Mouse (Mus musculus) macrophage (primary cell): ENCODE results near the gene Sema5b. TPM values are rescaled to one million over a fixed set of nuclear protein-coding genes. Genes with fewer than 3 reads are reported as not detected.

Source experiments
- H3K27ac ChIP-seq: fragments of 350-480 bp; formaldehyde crosslinking; 2 replicates; pipeline ENCODE4 v1.9.0; 2021
- H3K36me3 ChIP-seq: fragments of 350-480 bp; formaldehyde crosslinking; 2 replicates; pipeline ENCODE4 v1.9.0; 2021; ENCODE audit errors: inconsistent target
- H3K4me3 ChIP-seq: fragments of 350-480 bp; formaldehyde crosslinking; 2 replicates; pipeline ENCODE4 v1.9.0; 2021; ENCODE audit errors: inconsistent target
- H3K79me2 ChIP-seq: fragments of 350-480 bp; formaldehyde crosslinking; 2 replicates; pipeline ENCODE4 v1.9.0; 2021; ENCODE audit errors: inconsistent target
- WGBS: methylation state at CpG from one replicate; pipeline ENCODE4 v1.1.7; 2026; ENCODE audit warnings: inconsistent platforms; ENCODE audit not compliant: missing documents; 5-methylcytosine and 5-hydroxymethylcytosine counted together
- polyA plus RNA-seq: library from polyadenylated mRNA; stranded (reverse); fragments of 250-400 nt; gene quantifications from 3 replicates; pipeline ENCODE4 v1.2.4, GENCODE M21; 2018; ENCODE audit warnings: inconsistent platforms
- total RNA-seq, 78 experiments: library from RNA; depleted of rRNA; stranded (reverse); fragments of 250-400 nt; gene quantifications; 1 replicate in 9 of 78; 2 replicates in 24 of 78; 3 replicates in 43 of 78; 4 replicates in 2 of 78; pipeline ENCODE4 v1.2.4; 2018; ENCODE audit warnings: inconsistent platforms in 56 of 78

The Sema5b gene
- not detected for total RNA-seq (2018; cell fraction: chromatin; rRNA removed)
- not detected for total RNA-seq (2018; cell fraction: cytosol; rRNA removed)
- not detected for total RNA-seq (2018; cell fraction: nucleus; rRNA removed)
- polyA plus RNA-seq: not detected in 3 replicates

GRCm38 (mm10) chr16:35541117-35541641 lies at the start of gene Sema5b:
Gene Sema5b, plus strand, starts transcription at chr16:35541145.
- Histone ChIP-seq H3K27ac (no peak within 1 kb of the TSS), H3K36me3 (no peaks in the 10 kb centered on the region), H3K4me3 (no peak within 1 kb of the TSS), H3K79me2 (no peaks in the 10 kb centered on the region)
- under 1% methylated on average over 49 of the region's 54 CpGs for WGBS

GRCm38 (mm10) chr16:35500342-35500741 lies 40.6 kb upstream of the Sema5b start:
- H3K27ac ChIP-seq: no peak overlapping the region
- no peaks in the 10 kb centered on the region for H3K36me3 ChIP-seq
- 100% methylated on average over 1 of the region's 3 CpGs for WGBS
- H3K4me3 ChIP-seq: no peak overlapping the region
- no peaks in the 10 kb centered on the region for H3K79me2 ChIP-seq

GRCm38 (mm10) chr16:35501106-35501760 lies 39.7 kb upstream of the Sema5b start:
- Histone ChIP-seq H3K27ac (no peak overlapping the region), H3K36me3 (no peaks in the 10 kb centered on the region), H3K79me2 (no peaks in the 10 kb centered on the region), H3K4me3 (no peak overlapping the region)
- 90% methylated on average over 4 of the region's 4 CpGs for WGBS

- Histone ChIP-seq H3K79me2 (no peaks in the 10 kb centered on the region), H3K4me3 (no peak overlapping the region), H3K27ac (no peak overlapping the region), H3K36me3 (no peaks in the 10 kb centered on the region)
- WGBS: 89% methylated on average over 11 of the region's 11 CpGs
Measured at GRCm38 (mm10) chr16:35502456-35502855, 38.5 kb upstream of the Sema5b start.

- no peaks in the 10 kb centered on the region for H3K36me3 ChIP-seq
- H3K79me2 ChIP-seq: no peaks in the 10 kb centered on the region
- 91% methylated on average over 8 of the region's 8 CpGs for WGBS
- H3K4me3 ChIP-seq: no peak overlapping the region
- no peak overlapping the region for H3K27ac ChIP-seq
Measured at GRCm38 (mm10) chr16:35504266-35504665, 36.7 kb upstream of the Sema5b start.

GRCm38 (mm10) chr16:35505786-35506185 lies 35.2 kb upstream of the Sema5b start:
- Histone ChIP-seq H3K27ac (no peak overlapping the region), H3K79me2 (no peaks in the 10 kb centered on the region), H3K4me3 (no peak overlapping the region), H3K36me3 (no peaks in the 10 kb centered on the region)
- WGBS: 92% methylated on average over 4 of the region's 4 CpGs

GRCm38 (mm10) chr16:35508581-35508980 lies 32.4 kb upstream of the Sema5b start:
- H3K27ac ChIP-seq: no peak overlapping the region
- H3K4me3 ChIP-seq: no peak overlapping the region
- no peaks in the 10 kb centered on the region for H3K36me3 ChIP-seq
- 91% methylated on average over 6 of the region's 6 CpGs for WGBS
- H3K79me2 ChIP-seq: no peaks in the 10 kb centered on the region

GRCm38 (mm10) chr16:35509331-35510070 lies 31.4 kb upstream of the Sema5b start:
- Histone ChIP-seq H3K79me2 (no peaks in the 10 kb centered on the region), H3K27ac (no peak overlapping the region), H3K4me3 (no peak overlapping the region), H3K36me3 (no peaks in the 10 kb centered on the region)
- WGBS: 62% methylated on average over 11 of the region's 11 CpGs

GRCm38 (mm10) chr16:35515977-35516612 lies 24.9 kb upstream of the Sema5b start:
- Histone ChIP-seq H3K27ac (no peak overlapping the region), H3K36me3 (no peaks in the 10 kb centered on the region), H3K4me3 (no peak overlapping the region), H3K79me2 (no peaks in the 10 kb centered on the region)
- WGBS: 51% methylated on average over 21 of the region's 21 CpGs

GRCm38 (mm10) chr16:35517976-35518951 lies 22.7 kb upstream of the Sema5b start:
- Histone ChIP-seq H3K79me2 (no peaks in the 10 kb centered on the region), H3K27ac (no peak overlapping the region), H3K36me3 (no peaks in the 10 kb centered on the region), H3K4me3 (no peak overlapping the region)
- WGBS: 48% methylated on average over 23 of the region's 23 CpGs

- Histone ChIP-seq H3K4me3 (no peak overlapping the region), H3K79me2 (no peaks in the 10 kb centered on the region), H3K36me3 (no peaks in the 10 kb centered on the region), H3K27ac (no peak overlapping the region)
- 57% methylated on average over 7 of the region's 7 CpGs for WGBS
Measured at GRCm38 (mm10) chr16:35519245-35519644, 21.7 kb upstream of the Sema5b start.

GRCm38 (mm10) chr16:35524200-35524599 lies 16.7 kb upstream of the Sema5b start:
- Histone ChIP-seq H3K4me3 (no peak overlapping the region), H3K27ac (no peak overlapping the region), H3K79me2 (no peaks in the 10 kb centered on the region), H3K36me3 (no peaks in the 10 kb centered on the region)
- WGBS: 72% methylated on average over 4 of the region's 4 CpGs

GRCm38 (mm10) chr16:35534630-35535029 lies 6.3 kb upstream of the Sema5b start:
- WGBS: 85% methylated on average over 3 of the region's 3 CpGs
- Histone ChIP-seq H3K4me3 (no peak overlapping the region), H3K79me2 (no peaks in the 10 kb centered on the region), H3K36me3 (no peaks in the 10 kb centered on the region), H3K27ac (no peak overlapping the region)

GRCm38 (mm10) chr16:35537651-35538050 lies 3.3 kb upstream of the Sema5b start:
- Histone ChIP-seq H3K36me3 (no peaks in the 10 kb centered on the region), H3K79me2 (no peaks in the 10 kb centered on the region), H3K4me3 (no peak overlapping the region), H3K27ac (no peak overlapping the region)
- 79% methylated on average over 7 of the region's 8 CpGs for WGBS
